Mouse (Mus musculus): ENCODE results near the gene Lmf1.

DNA sequence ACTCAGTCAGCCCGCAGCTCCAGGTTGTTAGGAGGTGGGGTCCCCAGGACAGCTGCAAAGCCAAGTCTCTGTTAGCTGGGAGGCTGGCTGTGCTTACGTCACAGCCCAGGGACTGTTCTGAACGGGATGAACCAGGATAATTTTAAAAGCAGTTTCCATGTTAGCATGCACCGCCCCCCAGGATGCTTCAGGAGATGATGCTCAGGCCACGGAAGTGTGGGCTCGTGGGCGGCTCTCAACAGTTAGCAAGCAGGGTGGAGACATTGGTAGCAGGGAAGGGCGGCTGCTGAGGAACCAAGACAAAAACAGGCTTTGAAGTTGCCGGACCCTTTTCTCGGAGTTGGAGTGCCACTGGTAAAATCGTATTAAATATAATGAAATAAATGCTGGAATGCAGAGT is 45.0 kb downstream of the Lmf1 start:
- TF ChIP-seq GATA1 (IDR thresholded peaks at IDR 0.05; ENCODE audit: low read length) = no peak
- TF ChIP-seq TAL1 (IDR thresholded peaks at IDR 0.05; ENCODE audit: low read length) = no peak

Data from erythroblast, embryonic 14.5 days (primary cell).